Mouse (Mus musculus): ENCODE data around the gene Catsper3. TPM values are rescaled to one million over a fixed set of nuclear protein-coding genes. Genes with fewer than 3 reads are reported as not detected.

Catsper3 gene
- total RNA-seq, 2 experiments from 2014 or later = not detected

DNA sequence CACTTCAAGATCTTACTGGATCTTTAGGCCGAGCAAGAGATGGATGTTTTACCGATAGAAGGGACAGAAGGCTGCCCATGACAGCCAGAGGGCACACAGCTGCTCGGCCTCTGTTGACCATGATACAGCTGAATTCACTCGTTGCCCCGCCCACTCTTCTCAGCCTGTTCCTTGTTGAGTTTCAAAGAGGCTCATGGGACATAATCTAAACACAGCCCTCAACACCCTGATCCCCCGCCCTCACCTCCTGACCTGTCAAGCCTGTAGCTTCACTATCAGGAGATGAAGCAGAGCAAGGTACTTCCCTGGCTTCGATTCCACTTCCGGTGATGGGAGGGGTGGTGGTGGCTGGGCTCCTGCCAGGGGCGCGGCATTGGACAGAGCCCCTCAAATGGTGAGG is 63.4 kb downstream of the Catsper3 start:
- no peak for ATAC-seq (replicated peaks; ENCODE audit: low FRiP score, low TSS enrichment, poor library complexity, severe bottlenecking)

DNA sequence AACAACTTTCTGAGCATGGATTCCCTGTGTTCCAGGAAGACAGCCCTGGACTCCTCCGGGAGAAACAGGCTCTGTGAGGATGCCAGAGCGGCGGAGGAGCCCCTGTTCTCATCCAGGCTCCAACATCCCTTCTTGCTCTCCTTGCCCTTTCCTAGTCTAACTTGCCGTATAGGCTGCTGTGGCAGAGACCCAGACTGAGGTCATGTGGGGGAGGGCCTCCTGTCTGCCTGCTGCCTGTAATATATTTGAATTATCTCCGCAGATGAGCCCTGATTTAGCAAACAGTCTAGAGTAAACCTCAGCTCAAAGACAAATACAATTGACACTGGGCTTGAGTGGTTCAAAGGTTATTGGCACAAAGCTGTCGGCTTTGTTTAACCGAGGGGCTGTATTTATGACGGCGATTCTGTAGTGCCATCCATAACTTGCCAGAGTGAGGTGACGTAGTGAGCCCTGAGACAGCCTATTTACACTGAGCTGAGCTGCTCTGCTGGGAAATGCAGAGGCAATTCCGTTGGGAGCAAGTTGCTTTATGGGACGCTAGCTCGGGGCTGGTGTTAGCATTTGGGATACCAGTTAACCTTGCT is 64.3 kb downstream of the Catsper3 start:
- no peak for ATAC-seq (replicated peaks; ENCODE audit: low FRiP score, low TSS enrichment, poor library complexity, severe bottlenecking)

DNA sequence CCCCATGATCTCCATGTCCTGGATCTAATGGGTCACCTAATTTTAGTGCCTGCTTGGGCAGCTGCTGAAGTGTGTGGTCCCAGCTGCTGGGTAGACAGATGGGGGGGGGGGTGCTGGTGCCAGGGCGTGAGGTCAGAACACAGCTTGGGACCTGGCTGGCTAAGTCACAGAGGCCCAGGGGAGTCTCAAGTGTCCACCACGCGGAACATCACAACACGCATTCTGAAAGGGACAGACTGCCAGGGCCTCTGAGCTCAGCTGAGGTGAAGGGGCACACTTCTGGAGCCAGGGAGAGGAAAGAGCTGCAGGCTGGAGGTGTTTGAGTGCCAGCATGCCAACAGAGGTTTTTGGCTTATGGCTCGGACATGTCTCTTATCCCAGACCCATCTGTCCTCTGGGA is 66.4 kb downstream of the Catsper3 start:
- ATAC-seq (replicated peaks; ENCODE audit: low FRiP score, low TSS enrichment, poor library complexity, severe bottlenecking) = no peak

DNA sequence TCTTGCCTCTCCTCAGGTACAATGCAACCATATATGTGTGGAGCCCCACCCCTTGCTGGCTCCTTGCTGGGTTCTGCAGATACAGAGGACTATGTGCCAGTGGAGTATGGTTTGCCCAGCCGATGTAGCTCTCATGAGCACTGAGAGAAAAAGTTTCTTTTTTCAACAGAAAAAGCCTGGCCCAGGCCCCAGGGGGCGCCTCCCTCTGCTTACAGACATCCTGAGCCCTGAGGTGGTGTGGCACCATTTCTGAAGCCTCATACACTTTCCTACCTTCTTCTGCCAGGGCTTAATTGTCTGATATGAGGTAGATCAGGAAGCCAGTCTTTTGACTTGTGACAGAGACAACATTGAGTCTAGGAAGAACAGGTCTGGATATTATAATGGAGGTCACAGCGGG is 67.8 kb downstream of the Catsper3 start:
- no peak for ATAC-seq (replicated peaks; ENCODE audit: low FRiP score, low TSS enrichment, poor library complexity, severe bottlenecking)

DNA sequence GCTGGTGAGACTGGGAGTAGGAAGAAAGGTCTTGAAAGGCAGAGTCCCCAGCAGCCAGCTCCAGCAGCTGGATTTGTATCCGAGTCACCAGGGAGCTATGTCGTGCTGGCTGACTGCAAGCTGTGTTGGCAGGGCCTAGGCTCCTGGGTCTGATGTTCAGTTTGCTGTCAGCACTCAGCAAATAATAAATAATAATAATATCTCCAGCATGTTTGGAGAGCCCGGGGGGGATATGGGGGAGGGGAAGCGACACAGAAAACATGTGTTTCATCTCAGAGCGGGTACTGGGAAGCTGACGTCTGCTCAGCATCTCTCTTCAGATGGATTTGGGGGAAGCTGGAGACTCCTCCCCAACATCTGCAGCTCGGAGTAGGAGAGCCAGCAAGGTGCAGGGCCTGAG is 71.4 kb downstream of the Catsper3 start:
- no peak for ATAC-seq (replicated peaks; ENCODE audit: low FRiP score, low TSS enrichment, poor library complexity, severe bottlenecking)

DNA sequence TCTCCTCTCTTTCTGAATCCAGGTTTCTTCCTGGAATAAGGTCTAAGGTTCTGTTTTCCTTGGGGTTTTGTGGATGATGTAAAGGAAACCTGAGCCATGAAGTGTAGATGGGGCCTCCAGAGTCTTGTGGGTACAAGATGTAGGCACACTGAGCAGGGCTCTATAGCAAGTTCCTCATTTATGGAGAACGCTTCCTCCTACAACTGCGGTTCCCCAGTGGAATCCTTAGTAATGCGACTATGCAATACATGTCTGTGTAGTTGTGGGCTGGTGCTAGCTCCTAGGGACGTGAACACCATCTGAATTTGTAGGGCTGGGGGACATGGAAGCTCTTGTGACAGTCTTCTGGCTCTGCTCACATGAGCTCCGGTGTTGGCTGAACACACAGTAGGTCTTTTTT is 74.1 kb downstream of the Catsper3 start:
- no peak for ATAC-seq (replicated peaks; ENCODE audit: low FRiP score, low TSS enrichment, poor library complexity, severe bottlenecking)

Other genes starting within 250 kb of the Catsper3 start
- gene Ddx41, start 247.9 kb upstream of the Catsper3 start, total RNA-seq (2014; fragmentation: Nextera tagmentation) = 55.0 and 56.4 TPM in 2 replicates
- 58.9 and 64.3 TPM in 2 replicates for gene Ddx41, start 247.9 kb upstream of the Catsper3 start, total RNA-seq (2017)
- 49.7 and 72.9 TPM in 2 replicates for gene Fam193b, start 213.4 kb upstream of the Catsper3 start, total RNA-seq (2014; fragmentation: Nextera tagmentation)
- gene Fam193b, start 213.4 kb upstream of the Catsper3 start, total RNA-seq (2017) = 17.9 and 22.9 TPM in 2 replicates
- 65.7 and 68.8 TPM in 2 replicates for gene Tmed9, start 210.8 kb upstream of the Catsper3 start, total RNA-seq (2014; fragmentation: Nextera tagmentation)
- 145 and 158 TPM in 2 replicates for gene Tmed9, start 210.8 kb upstream of the Catsper3 start, total RNA-seq (2017)
- 8.2 and 9.4 TPM in 2 replicates for gene B4galt7, start 184.7 kb upstream of the Catsper3 start, total RNA-seq (2014; fragmentation: Nextera tagmentation)
- 9.8 and 16.3 TPM in 2 replicates for gene B4galt7, start 184.7 kb upstream of the Catsper3 start, total RNA-seq (2017)
- gene Caml, start 161.6 kb upstream of the Catsper3 start, total RNA-seq (2014; fragmentation: Nextera tagmentation) = 60.6 and 73.2 TPM in 2 replicates
- gene Caml, start 161.6 kb upstream of the Catsper3 start, total RNA-seq (2017) = 57.7 and 60.8 TPM in 2 replicates
- 87.1 and 100 TPM in 2 replicates for gene Ddx46, start 149.5 kb upstream of the Catsper3 start, total RNA-seq (2014; fragmentation: Nextera tagmentation)
- gene Ddx46, start 149.5 kb upstream of the Catsper3 start, total RNA-seq (2017) = 131 and 141 TPM in 2 replicates
- gene B230219D22Rik, start 91.4 kb upstream of the Catsper3 start, total RNA-seq (2014; fragmentation: Nextera tagmentation) = 37.2 and 38.5 TPM in 2 replicates
- 25.8 and 36.3 TPM in 2 replicates for gene B230219D22Rik, start 91.4 kb upstream of the Catsper3 start, total RNA-seq (2017)
- 17.1 and 33.5 TPM in 2 replicates for gene Txndc15, start 69.9 kb upstream of the Catsper3 start, total RNA-seq (2014; fragmentation: Nextera tagmentation)
- 26.1 and 35.2 TPM in 2 replicates for gene Txndc15, start 69.9 kb upstream of the Catsper3 start, total RNA-seq (2017)
- 25.5 and 33.1 TPM in 2 replicates for gene Pcbd2, start 57.2 kb upstream of the Catsper3 start, total RNA-seq (2014; fragmentation: Nextera tagmentation)
- 12.9 and 23.9 TPM in 2 replicates for gene Pcbd2, start 57.2 kb upstream of the Catsper3 start, total RNA-seq (2017)
- not detected in 2 replicates for gene Pitx1, start 51.6 kb downstream of the Catsper3 start, total RNA-seq (2014; fragmentation: Nextera tagmentation)
- not detected in 2 replicates for gene Pitx1, start 51.6 kb downstream of the Catsper3 start, total RNA-seq (2017)